ENCODE assay signal across 8 mouse cellular contexts in the genomic region with DNA sequence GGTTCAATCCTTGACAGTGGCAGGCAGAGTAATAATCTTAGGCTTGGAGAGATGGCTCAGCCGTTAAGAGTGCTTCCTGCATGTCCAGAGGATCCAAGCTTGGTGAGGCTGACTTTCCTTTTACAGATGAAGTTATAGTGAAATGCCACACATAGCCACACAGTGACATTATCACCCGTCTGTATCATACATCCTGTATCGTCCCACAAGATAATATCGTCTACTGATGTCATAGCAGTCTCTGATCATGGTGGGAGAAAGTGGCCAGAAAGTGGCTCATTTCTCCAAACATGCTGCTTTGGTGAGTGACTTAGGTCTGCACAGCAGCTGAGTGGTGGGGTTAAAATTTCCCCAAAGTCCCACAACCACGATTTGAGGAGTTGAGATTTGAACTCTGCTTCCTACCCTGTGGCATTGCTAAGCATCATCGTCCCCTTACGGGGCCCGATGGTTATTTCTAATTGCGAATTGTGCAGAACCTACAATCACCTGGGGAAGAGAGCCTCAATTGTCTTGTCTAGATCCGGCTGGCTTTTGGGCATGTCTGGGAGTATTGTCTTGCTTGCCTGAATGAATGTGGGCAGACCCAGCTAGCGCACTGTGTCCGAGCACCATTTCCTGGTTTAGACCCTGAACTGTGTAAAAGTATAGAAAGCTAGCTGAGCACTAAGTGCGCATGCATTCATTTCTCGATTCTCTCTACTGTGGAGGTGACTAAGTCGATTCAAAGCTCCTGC. TPM values are rescaled to one million over a fixed set of nuclear protein-coding genes. Genes with fewer than 3 reads are reported as not detected.
DNase-seq lines count a peak whose midpoint lies in the region; ATAC-seq and TF ChIP-seq lines count a peak whose summit lies in the region.
"Had no signal": no experiment of that assay in that cellular context is flagged by ENCODE, and none has a peak within 500 bp of the region (broad histone marks: within the 10 kb centered on the region; RNA-seq: fewer than 3 reads in every experiment).

No protein-coding gene starts in this region.

- H3K27me3 ChIP-seq in intestine, embryonic 16.5 days (replicated peaks; ENCODE audit: control insufficient read depth, insufficient read depth, low read length): no peaks in the 10 kb centered on the region
- no peaks in the 10 kb centered on the region for H3K27me3 ChIP-seq in intestine, embryonic 15.5 days (replicated peaks)
- no peaks in the 10 kb centered on the region for H3K27me3 ChIP-seq in liver, postnatal 0 days (ENCODE audit: insufficient read depth, low read length)

- TF ChIP-seq EP300 in liver, postnatal 0 days (IDR thresholded peaks at IDR 0.05; ENCODE audit: low read depth): no peak

- no peaks in the 10 kb centered on the region for H3K36me3 ChIP-seq in intestine, embryonic 16.5 days (ENCODE audit: control insufficient read depth, insufficient read depth, low read length)
- H3K36me3 ChIP-seq in intestine, embryonic 15.5 days: no peaks in the 10 kb centered on the region
- no peaks in the 10 kb centered on the region for H3K36me3 ChIP-seq in liver, postnatal 0 days (replicated peaks; ENCODE audit: insufficient read depth, low read length)

- peaks cover 30% of the 10 kb centered on the region for H3K4me1 ChIP-seq in intestine, embryonic 16.5 days (ENCODE audit: control insufficient read depth, insufficient read depth, low read length)
- peaks cover 13% of the 10 kb centered on the region for H3K4me1 ChIP-seq in intestine, embryonic 15.5 days (replicated peaks)
- peaks cover 19% of the 10 kb centered on the region for H3K4me1 ChIP-seq in liver, postnatal 0 days (ENCODE audit: insufficient read depth)

- 0 out of 2 replicates have a peak overlapping the region, but pooled peaks have one; percentile 1 for H3K27ac ChIP-seq in intestine, embryonic 16.5 days (ENCODE audit: low read length)
- H3K27ac ChIP-seq in intestine, embryonic 15.5 days: no peak overlapping the region
- H3K27ac ChIP-seq in liver, postnatal 0 days (ENCODE audit: low read depth): peak overlapping the region; percentile 72

- no peak overlapping the region for H3K4me3 ChIP-seq in intestine, embryonic 16.5 days (ENCODE audit: low read length)
- no peak overlapping the region for H3K4me3 ChIP-seq in intestine, embryonic 15.5 days (replicated peaks)
- peak overlapping the region; percentile 23; the same call in 1 of the 2 replicates for H3K4me3 ChIP-seq in liver, postnatal 0 days (ENCODE audit: low read depth, low read length)

- no peak overlapping the region for H3K4me2 ChIP-seq in intestine, embryonic 16.5 days (ENCODE audit: low read depth, low read length)
- no peak overlapping the region for H3K4me2 ChIP-seq in intestine, embryonic 15.5 days (replicated peaks)
- peak overlapping the region; percentile 50 for H3K4me2 ChIP-seq in liver, postnatal 0 days (ENCODE audit: low read depth, low read length)
- H3K4me2 ChIP-seq: lung, embryonic 14.5 days had no signal

- DNase-seq in CD4-positive helper T cell, adult 2 months (ENCODE audit: low read depth, low spot score): peak; percentile 80
- peak; percentile 72 for DNase-seq in ZHBTc4 (ENCODE audit: low read depth, low spot score)
- DNase-seq in liver, postnatal 0 days: no peak
- no peak for DNase-seq in urinary bladder, postnatal 14 days (ENCODE audit: low spot score)
- no peak for DNase-seq in urinary bladder, adult 18-20 months (ENCODE audit: low spot score in 2 of 2)
- DNase-seq: lung, embryonic 14.5 days had no signal

- ATAC-seq in intestine, embryonic 16.5 days: 0 out of 2 replicates have a peak, but pooled peaks have one; percentile 10
- no peak for ATAC-seq in intestine, embryonic 15.5 days
- peak; percentile 39 for ATAC-seq in liver, postnatal 0 days

- TF ChIP-seq CTCF in liver, postnatal 0 days (IDR thresholded peaks at IDR 0.05; ENCODE audit: low read depth): no peak

- 83% methylated on average over 15 of the region's 15 CpGs for WGBS in intestine, embryonic 16.5 days
- WGBS in intestine, embryonic 15.5 days: 85% methylated on average over 15 of the region's 15 CpGs
- WGBS in liver, postnatal 0 days (ENCODE audit: insufficient replicate concordance): 48% methylated on average over 15 of the region's 15 CpGs

- H3K9me3 ChIP-seq in intestine, embryonic 16.5 days (ENCODE audit: control insufficient read depth, low read length): no peaks in the 10 kb centered on the region
- no peaks in the 10 kb centered on the region for H3K9me3 ChIP-seq in intestine, embryonic 15.5 days
- no peaks in the 10 kb centered on the region for H3K9me3 ChIP-seq in liver, postnatal 0 days (ENCODE audit: low read length)

- no peak overlapping the region for H3K9ac ChIP-seq in intestine, embryonic 16.5 days (ENCODE audit: low read depth, low read length)
- no peak overlapping the region for H3K9ac ChIP-seq in intestine, embryonic 15.5 days
- no peak overlapping the region for H3K9ac ChIP-seq in liver, postnatal 0 days (replicated peaks)
- H3K9ac ChIP-seq: lung, embryonic 14.5 days had no signal

RNA-seq across cellular contexts. Expression of gene Mgat5, which starts 37.5 kb away (rescaled TPM):
- 5.9 and 6.0 TPM in 2 replicates for polyA plus RNA-seq in intestine, embryonic 16.5 days (2015; fragmentation: Nextera tagmentation; extraction: Ambion mirVana)
- 5.9 and 6.3 TPM in 2 replicates for polyA plus RNA-seq in intestine, embryonic 15.5 days (2015; fragmentation: Nextera tagmentation; extraction: Ambion mirVana)
- polyA plus RNA-seq in liver, postnatal 0 days (2015; fragmentation: Nextera tagmentation; extraction: Ambion mirVana): 0.69 and 0.86 TPM in 2 replicates

Comparison
In these comparisons a context has a peak if more than half of its experiments do, and no peak if none do; other contexts are left out.
1. DNase-seq: peak in CD4-positive helper T cell, adult 2 months (single experiment) and ZHBTc4 (single experiment); none in liver, postnatal 0 days (single experiment), urinary bladder, postnatal 14 days (single experiment) and urinary bladder, adult 18-20 months (0 of 2).